Mouse (Mus musculus): Measurements from ENCODE around the gene Pgam2.

- TF ChIP-seq CTCF (IDR thresholded peaks at IDR 0.05; ENCODE audit: extremely low read depth, insufficient read depth, insufficient read length, insufficient replicate concordance) = no peak
- TF ChIP-seq POLR2A (IDR thresholded peaks at IDR 0.05; ENCODE audit: low read depth, low read length) = no peak
These were observed 38.2 kb upstream of the Pgam2 start for GRCm38 (mm10) chr11:5841751-5842150.
